Mouse (Mus musculus) adrenal gland, postnatal 10 days (tissue): ENCODE measurements around the gene Zfp93. TPM values are rescaled to one million over a fixed set of nuclear protein-coding genes. Genes with fewer than 3 reads are reported as not detected.
"Not testable (repeated sequence)": the region's sequence is repeated elsewhere in the genome, so short reads cannot be mapped to it uniquely, and the experiment has no call there.

Source experiments
- DNase-seq: peaks from one replicate; pipeline ENCODE4 v3.0.0; 2021; ENCODE audit warnings: mixed read lengths
- long read RNA-seq, 2 experiments: library from polyadenylated mRNA; stranded (forward); transcript quantifications; one replicate each; pipeline ENCODE4 v2.0.0; 2021
- total RNA-seq, 2 experiments: library from RNA; stranded (reverse); gene quantifications; 2 replicates each; pipeline ENCODE4 v1.2.3; 2021

Gene Zfp93
- 1 to 10 TPM; 4.1 to 4.8 TPM for total RNA-seq
- long read RNA-seq, experiment 1, partial matches to known transcripts, result 3 of 3 reads
- long read RNA-seq, experiment 1, other reads (novel, unspliced or antisense), result 0 of 3 reads
- long read RNA-seq, experiment 2, partial matches to known transcripts, result 0 of 3 reads
- long read RNA-seq, experiment 2, other reads (novel, unspliced or antisense), result 0 of 3 reads

GRCm38 (mm10) chr7:24270288-24270672, at the start of gene Zfp93:
TSS of gene Zfp93 (plus strand) at chr7:24270420.
- DNase-seq, result peak; percentile 83

DNA sequence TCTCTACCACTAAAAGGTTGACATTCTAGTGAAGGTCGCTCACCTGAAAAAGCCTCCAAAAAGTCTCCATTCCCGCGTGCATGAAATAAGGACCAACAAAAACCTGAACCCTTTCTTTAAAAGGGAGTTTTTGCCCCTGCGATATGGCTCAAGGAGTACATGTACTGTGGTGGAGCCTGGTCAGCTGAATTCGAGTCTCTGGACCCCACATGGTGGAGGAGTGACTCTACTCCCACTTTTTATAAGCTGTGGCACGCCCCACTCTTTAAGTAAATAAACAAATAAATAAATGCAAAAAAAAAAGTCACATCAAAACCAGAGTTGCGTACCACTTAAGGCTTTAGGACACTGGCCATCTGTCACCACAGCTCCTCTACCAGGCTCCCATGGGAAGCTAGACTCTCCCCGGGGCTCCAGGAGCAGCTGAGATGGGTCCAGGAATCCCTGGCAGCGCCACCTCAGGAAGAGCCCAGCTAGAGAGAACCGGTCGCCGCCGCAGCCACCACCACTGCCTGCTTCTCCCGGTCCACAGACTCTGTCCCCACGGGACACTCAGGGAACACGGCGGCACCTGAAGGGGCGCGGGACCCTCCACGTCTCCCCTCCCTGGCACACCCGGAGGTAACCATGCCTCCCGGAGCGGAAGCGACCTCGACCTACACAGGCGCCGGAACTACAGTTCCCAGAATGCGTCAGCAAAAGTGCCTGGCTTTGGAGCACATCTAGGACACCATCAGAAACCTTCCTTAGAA, 33.0 kb upstream of the Zfp93 start, which contains the start of gene Zfp109:
Gene Zfp109, minus strand, starts transcription at position 521 of the 752 bp plus-strand sequence.
- peak; percentile 74 for DNase-seq

GRCm38 (mm10) chr7:24253779-24254615, 16.2 kb upstream of the Zfp93 start:
- no peak for DNase-seq

- peak; percentile 84 for DNase-seq
Observed at GRCm38 (mm10) chr7:24254633-24255474, 15.4 kb upstream of the Zfp93 start, which contains the start of gene Zfp108. TSS of gene Zfp108 (plus strand) at chr7:24254794.

DNA sequence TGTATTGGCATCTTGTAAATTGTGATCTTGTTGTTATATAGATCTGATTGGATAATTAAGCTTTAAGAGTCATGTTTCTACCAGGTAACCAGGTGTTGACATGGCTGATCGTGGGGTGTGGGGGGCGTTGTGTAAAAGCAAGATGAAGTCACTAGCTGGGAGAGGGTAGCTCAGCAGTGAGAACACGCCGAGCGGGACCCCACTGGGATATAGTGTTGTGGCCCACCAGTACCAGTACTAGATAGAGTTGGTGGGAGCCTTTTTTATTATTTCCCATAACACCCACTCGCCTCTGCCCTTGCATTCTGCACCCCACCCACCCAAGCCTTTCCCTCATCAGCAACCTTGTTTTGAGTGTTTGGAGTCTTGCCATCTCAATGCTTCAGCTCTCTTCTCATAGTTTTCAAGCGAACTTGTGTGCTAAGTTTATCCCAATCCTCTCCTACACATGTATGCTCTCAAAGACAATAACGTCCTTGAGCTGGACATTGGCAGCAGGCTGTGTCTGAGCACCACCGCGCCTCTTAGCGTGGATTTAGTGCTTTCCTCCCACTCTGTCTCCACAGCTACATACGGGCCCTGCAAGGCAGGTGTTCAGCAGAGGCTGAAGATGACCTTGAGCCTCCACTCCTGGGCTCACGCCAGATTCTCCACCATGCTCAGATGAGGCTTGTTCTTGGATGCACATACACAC, 10.8 kb upstream of the Zfp93 start:
- no peak for DNase-seq

DNA sequence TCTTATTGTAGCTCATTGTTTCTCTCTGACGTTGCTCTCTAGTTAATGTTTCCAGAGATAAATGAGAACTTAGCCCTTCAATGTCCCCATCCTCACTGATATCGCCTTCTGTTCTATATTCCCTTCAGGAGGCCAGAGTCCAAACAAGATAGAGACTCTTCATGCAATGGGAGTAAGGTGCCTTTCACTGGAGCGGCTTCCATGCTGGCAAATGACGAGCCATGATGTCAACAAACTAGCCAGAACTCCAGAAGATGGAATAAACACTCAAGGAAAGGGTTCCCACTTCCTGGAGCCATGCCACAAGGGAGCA, 10.3 kb upstream of the Zfp93 start:
- no peak for DNase-seq

- DNase-seq, result no peak
Observed at GRCm38 (mm10) chr7:24268176-24269155, 1.8 kb upstream of the Zfp93 start.

DNA sequence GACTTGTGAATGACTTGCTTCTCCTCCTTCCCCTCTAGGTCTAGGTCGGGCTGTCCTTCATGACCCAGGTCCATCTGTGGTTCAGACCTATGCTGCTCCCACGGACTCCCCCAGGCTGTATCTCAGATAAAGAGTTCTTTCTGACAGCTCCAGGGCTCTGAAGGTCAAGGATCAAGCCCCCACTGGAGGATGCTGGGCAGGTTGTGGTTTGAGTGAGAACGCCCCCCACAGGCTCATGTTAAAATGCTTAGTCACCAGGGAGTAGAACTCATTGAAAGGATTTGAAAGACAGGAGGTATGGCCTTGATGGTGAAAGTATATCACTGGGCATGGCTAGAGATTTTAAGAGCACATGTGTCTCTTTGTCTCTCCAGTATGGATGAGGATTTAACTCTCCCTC, 964 bp upstream of the Zfp93 start:
- no peak for DNase-seq

- no peak for DNase-seq
Observed at GRCm38 (mm10) chr7:24269667-24270287, 443 bp upstream of the Zfp93 start.

GRCm38 (mm10) chr7:24271191-24271590, 971 bp downstream of the Zfp93 start:
- DNase-seq, result no peak

DNA sequence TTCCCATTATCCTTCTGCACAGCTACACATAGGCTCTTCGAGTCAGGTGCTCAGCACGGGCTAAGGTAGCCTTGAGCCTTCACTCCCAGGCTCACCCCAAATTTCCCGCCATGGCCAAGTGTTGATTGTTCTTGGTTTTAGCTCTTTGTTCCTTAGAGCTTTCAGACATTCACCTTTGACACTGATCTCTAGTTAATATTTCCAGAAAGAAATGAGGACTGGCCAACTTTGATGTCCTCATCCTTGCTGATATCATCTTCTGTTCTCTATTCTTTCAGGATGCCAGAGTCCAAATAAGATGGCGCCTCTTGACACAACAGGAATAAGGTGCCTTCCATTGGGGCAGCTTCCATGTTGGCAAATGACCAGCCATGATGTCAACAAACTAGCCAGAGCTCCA, 4.2 kb downstream of the Zfp93 start:
- DNase-seq, result no peak

DNA sequence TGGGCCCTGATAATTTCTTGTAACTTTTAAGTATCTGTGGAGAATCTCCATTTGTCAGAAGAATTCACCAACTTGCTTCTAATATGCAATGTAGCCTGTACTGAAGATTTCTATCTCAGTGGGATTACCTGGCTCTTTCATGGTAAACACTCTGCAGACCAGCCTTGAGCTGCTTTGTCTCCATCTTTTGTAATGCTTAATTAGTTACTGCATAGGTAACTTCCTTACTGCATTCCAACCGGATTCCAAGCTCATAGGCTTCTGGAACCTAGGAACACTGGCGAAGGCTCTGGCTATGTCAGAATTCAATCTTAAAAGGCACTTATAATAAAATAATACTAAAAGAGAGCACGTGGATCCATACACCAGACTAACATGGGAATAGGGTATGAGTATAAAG, 8.6 kb downstream of the Zfp93 start:
- not testable (repeated sequence) for DNase-seq

- no peak for DNase-seq
Observed at GRCm38 (mm10) chr7:24280031-24280857, 10.0 kb downstream of the Zfp93 start.

DNA sequence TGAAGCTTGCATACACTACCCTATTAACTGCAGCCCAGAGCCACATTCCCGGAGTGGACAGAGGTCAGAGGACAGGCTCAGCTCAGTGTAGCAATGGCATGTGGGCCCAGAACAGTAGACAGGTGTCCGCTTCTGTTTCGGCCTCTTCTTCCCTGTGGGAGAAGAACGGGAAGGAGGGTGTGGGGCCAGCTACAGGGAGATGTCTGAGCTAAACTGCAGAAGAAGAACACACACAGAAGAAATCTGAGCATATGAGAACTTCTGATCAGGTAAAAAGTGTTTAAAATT, 10.6 kb downstream of the Zfp93 start:
- no peak for DNase-seq

GRCm38 (mm10) chr7:24286090-24286489, 15.9 kb downstream of the Zfp93 start:
- DNase-seq, result no peak

DNA sequence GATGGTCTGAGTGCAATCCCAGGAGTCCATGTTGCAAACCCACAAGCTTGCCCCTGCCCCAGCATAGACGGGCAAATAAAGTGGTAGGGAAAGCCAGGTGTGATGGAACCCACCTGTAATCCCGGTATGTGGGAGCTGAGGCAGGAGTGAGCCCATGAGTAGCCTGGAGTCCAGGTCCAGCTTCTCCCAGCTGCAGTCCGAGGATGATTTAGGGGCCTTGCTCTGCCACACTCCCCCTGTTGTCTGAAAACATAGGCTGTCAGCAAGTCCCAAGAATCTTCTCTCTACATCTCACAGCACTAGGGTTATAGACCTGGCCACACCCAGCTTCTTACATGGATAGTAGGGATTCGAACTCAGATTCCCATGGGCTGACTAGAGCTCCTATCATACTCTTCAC, 16.7 kb downstream of the Zfp93 start:
- DNase-seq, result no peak

DNA sequence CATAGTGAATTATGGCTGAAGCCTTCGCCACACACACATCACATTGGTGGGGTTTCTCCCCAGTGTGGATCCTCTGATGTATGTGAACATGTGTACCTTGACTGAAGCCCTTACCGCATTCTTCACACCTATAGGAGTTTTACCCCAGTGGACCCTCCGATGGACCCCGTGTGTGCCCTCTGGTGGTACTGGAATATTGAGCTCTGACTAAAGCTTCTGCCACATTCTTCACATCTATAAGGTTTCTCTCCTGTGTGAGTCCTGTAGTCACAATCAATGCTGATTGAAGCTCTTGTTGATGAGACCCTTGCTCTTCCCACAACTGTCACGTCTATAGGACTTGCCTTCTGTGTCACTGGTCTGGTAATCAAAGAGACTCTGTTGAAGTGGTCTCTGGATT, 17.4 kb downstream of the Zfp93 start:
- DNase-seq, result no peak

GRCm38 (mm10) chr7:24288512-24288911, 18.3 kb downstream of the Zfp93 start:
- DNase-seq, result no peak

- DNase-seq, result no peak
Observed at GRCm38 (mm10) chr7:24290106-24290693, 20.0 kb downstream of the Zfp93 start.
